Mouse (Mus musculus) embryonic fibroblast, embryonic 13.5 days (primary cell): ENCODE data around the gene Phykpl. TPM values are rescaled to one million over a fixed set of nuclear protein-coding genes. Genes with fewer than 3 reads are reported as not detected.
"Not testable (repeated sequence)": the region's sequence is repeated elsewhere in the genome, so short reads cannot be mapped to it uniquely, and the experiment has no call there.

Source experiments
- H3K27ac ChIP-seq: 2 replicates; pipeline ENCODE4 v1.5.1; 2012; ENCODE audit warnings: low read length, control low read depth, inconsistent platforms; ENCODE audit not compliant: insufficient read depth
- H3K4me1 ChIP-seq: 2 replicates; pipeline ENCODE4 v1.6.1; 2011; ENCODE audit warnings: low read length; ENCODE audit not compliant: control insufficient read depth, insufficient read depth
- H3K4me3 ChIP-seq: 2 replicates; pipeline ENCODE4 v1.5.1; 2011; ENCODE audit warnings: mild to moderate bottlenecking, control low read depth, low read length; ENCODE audit not compliant: insufficient read depth
- CTCF ChIP-seq: IDR thresholded peaks from 2 replicates; pipeline ENCODE4 v1.5.1; 2011; ENCODE audit warnings: mild to moderate bottlenecking, control low read depth, low read length, moderate library complexity, borderline replicate concordance; ENCODE audit not compliant: insufficient read depth
- POLR2A ChIP-seq: IDR thresholded peaks from 2 replicates; pipeline ENCODE4 v1.6.1; 2011; ENCODE audit warnings: low read depth, mild to moderate bottlenecking, control low read depth, low read length, moderate library complexity
- polyA plus RNA-seq: library from polyadenylated mRNA; stranded (reverse); fragments of >200 nt; gene quantifications from 2 replicates; pipeline ENCODE4 v1.2.4, GENCODE M21; 2011; ENCODE audit warnings: low read depth; ENCODE audit not compliant: missing spikeins, insufficient read length

The Phykpl gene
- polyA plus RNA-seq, 1 experiment = 14.2 TPM

- no peak overlapping the region for H3K4me3 ChIP-seq
Measured at GRCm38 (mm10) chr11:51627907-51628306, 43.4 kb downstream of the Phykpl start.

GRCm38 (mm10) chr11:51629651-51630314 lies 45.2 kb downstream of the Phykpl start:
- Histone ChIP-seq H3K27ac (no peak overlapping the region), H3K4me1 (no peaks in the 10 kb centered on the region), H3K4me3 (no peak overlapping the region)
- TF ChIP-seq CTCF (no peak), POLR2A (no peak)

More at GRCm38 (mm10) chr11:51627907-51628306, 43.4 kb downstream of the Phykpl start:
- Histone ChIP-seq H3K4me1 (no peaks in the 10 kb centered on the region), H3K27ac (no peak overlapping the region)
- TF ChIP-seq POLR2A (no peak), CTCF (no peak)

- no peak for TF ChIP-seq POLR2A
- TF ChIP-seq CTCF = no peak
- no peak overlapping the region for H3K4me3 ChIP-seq
- H3K4me1 ChIP-seq = peaks cover 3% of the 10 kb centered on the region; the same call in 1 of the 2 replicates
- H3K27ac ChIP-seq = no peak overlapping the region
Measured at GRCm38 (mm10) chr11:51632130-51632753, 47.7 kb downstream of the Phykpl start.

- not testable (repeated sequence) for H3K4me3 ChIP-seq, H3K4me1 ChIP-seq, H3K27ac ChIP-seq
Measured at GRCm38 (mm10) chr11:51633200-51633599, 48.6 kb downstream of the Phykpl start.

GRCm38 (mm10) chr11:51633721-51634120 lies 49.2 kb downstream of the Phykpl start:
- no peak for TF ChIP-seq POLR2A
- TF ChIP-seq CTCF = no peak
- H3K27ac ChIP-seq = no peak overlapping the region
- no peak overlapping the region for H3K4me3 ChIP-seq
- H3K4me1 ChIP-seq = peaks cover 3% of the 10 kb centered on the region

GRCm38 (mm10) chr11:51635127-51635524 lies 50.6 kb downstream of the Phykpl start:
- TF ChIP-seq CTCF (no peak), POLR2A (no peak)
- no peak overlapping the region for H3K27ac ChIP-seq
- peaks cover 3% of the 10 kb centered on the region for H3K4me1 ChIP-seq

GRCm38 (mm10) chr11:51635525-51636322 lies 51.2 kb downstream of the Phykpl start, which contains the start of gene Rmnd5b:
TSS of gene Rmnd5b (minus strand) at chr11:51635896.
- peak within 1 kb of the TSS; percentile 92 for H3K4me3 ChIP-seq
- H3K4me1 ChIP-seq = peaks cover 3% of the 10 kb centered on the region
- peak within 1 kb of the TSS; percentile 13 for H3K27ac ChIP-seq
- TF ChIP-seq POLR2A (peak; percentile 72), CTCF (no peak)

More at GRCm38 (mm10) chr11:51635127-51635524, 50.6 kb downstream of the Phykpl start:
- peak overlapping the region; percentile 92 for H3K4me3 ChIP-seq

- Histone ChIP-seq H3K27ac (peak overlapping the region; percentile 13), H3K4me1 (peaks cover 3% of the 10 kb centered on the region), H3K4me3 (peak overlapping the region; percentile 92)
- TF ChIP-seq POLR2A (0 out of 2 replicates have a peak, but pooled peaks have one; percentile 34), CTCF (0 out of 2 replicates have a peak, but pooled peaks have one; percentile 12)
Measured at GRCm38 (mm10) chr11:51636323-51636684, 51.7 kb downstream of the Phykpl start.

GRCm38 (mm10) chr11:51637971-51638414 lies 53.4 kb downstream of the Phykpl start:
- Histone ChIP-seq H3K4me3 (no peak overlapping the region), H3K4me1 (peaks cover 3% of the 10 kb centered on the region), H3K27ac (no peak overlapping the region)
- TF ChIP-seq CTCF (no peak), POLR2A (no peak)

GRCm38 (mm10) chr11:51638497-51638896 lies 53.9 kb downstream of the Phykpl start:
- Histone ChIP-seq H3K4me1 (peaks cover 3% of the 10 kb centered on the region), H3K4me3 (no peak overlapping the region), H3K27ac (no peak overlapping the region)
- no peak for TF ChIP-seq POLR2A
- no peak for TF ChIP-seq CTCF
